Mouse (Mus musculus) liver, embryonic 14.5 days (tissue): ENCODE data around the gene Hagh. TPM values are rescaled to one million over a fixed set of nuclear protein-coding genes. Genes with fewer than 3 reads are reported as not detected.

ENCODE experiments used
- ATAC-seq: fragments of 200-750 bp; cut with Nextera tagmentation; 2 replicates; pipeline ENCODE4 v1.8.0; 2017; ENCODE audit warnings: moderate number of reproducible peaks, mild to moderate bottlenecking, moderate library complexity; ENCODE audit not compliant: insufficient read depth
- DNase-seq, 3 experiments: peaks; one replicate each; pipeline ENCODE4 v3.0.0-alpha.2; 2012 to 2013; ENCODE audit warnings: low read depth in 3 of 3, low spot score in 3 of 3
- H3K27ac ChIP-seq: fragments of 300-500 bp; sonication (generic); 2 replicates; pipeline ENCODE4 v1.5.1; 2014; ENCODE audit warnings: moderate library complexity, mild to moderate bottlenecking, control low read depth, inconsistent platforms
- H3K27me3 ChIP-seq: fragments of 300-500 bp; sonication (generic); 2 replicates; pipeline ENCODE4 v1.6.1; 2014; ENCODE audit warnings: mild to moderate bottlenecking, low read length, moderate library complexity; ENCODE audit not compliant: control insufficient read depth, insufficient read depth
- H3K36me3 ChIP-seq: fragments of 300-500 bp; sonication (generic); replicated peaks from 2 replicates; pipeline ENCODE4 v1.6.1; 2014; ENCODE audit warnings: low read depth; ENCODE audit not compliant: control insufficient read depth, insufficient read depth
- H3K4me1 ChIP-seq, 2 experiments: fragments of 200-500 bp in 1 of 2; fragments of 300-500 bp in 1 of 2; sonication (generic) in 1 of 2; replicated peaks; 2 replicates each; pipeline ENCODE4 v1.6.1; 2012 to 2014; ENCODE audit warnings: antibody characterized with exemption in 1 of 2, inconsistent platforms in 1 of 2, low read length in 1 of 2; ENCODE audit not compliant: control insufficient read depth in 2 of 2, insufficient read depth in 2 of 2
- H3K4me2 ChIP-seq: fragments of 300-500 bp; sonication (generic); 2 replicates; pipeline ENCODE4 v1.6.1; 2014; ENCODE audit warnings: low read depth, mild to moderate bottlenecking, control low read depth, moderate library complexity
- H3K4me3 ChIP-seq, 2 experiments: fragments of 200-500 bp in 1 of 2; fragments of 300-500 bp in 1 of 2; sonication (generic) in 1 of 2; 2 replicates each; pipeline ENCODE4 v1.5.1; 2012 to 2014; ENCODE audit warnings: low read depth in 2 of 2, low read length in 2 of 2, mild to moderate bottlenecking in 2 of 2, control low read depth in 1 of 2, inconsistent platforms in 1 of 2, moderate library complexity in 1 of 2; ENCODE audit not compliant: insufficient read depth in 1 of 2
- H3K9ac ChIP-seq: fragments of 300-500 bp; sonication (generic); replicated peaks from 2 replicates; pipeline ENCODE4 v1.6.1; 2014; ENCODE audit warnings: mild to moderate bottlenecking, control low read depth, moderate library complexity
- H3K9me3 ChIP-seq: fragments of 300-500 bp; sonication (generic); 2 replicates; pipeline ENCODE4 v1.6.1; 2016; ENCODE audit warnings: low read length, mixed read lengths; ENCODE audit not compliant: control insufficient read depth
- CTCF ChIP-seq: IDR thresholded peaks from 2 replicates; pipeline ENCODE4 v1.5.1; 2016; ENCODE audit warnings: antibody characterized with exemption, low read depth, control low read depth
- EP300 ChIP-seq: IDR thresholded peaks from 2 replicates; pipeline ENCODE4 v1.6.1; 2016; ENCODE audit warnings: antibody characterized with exemption, low read depth
- WGBS: fragments of 180-500 bp; shearing (Covaris S2); extraction: QIAGEN DNeasy Blood & Tissue Kit; methylation state at CpG from one replicate; pipeline ENCODE4 v1.1.7; 2014; ENCODE audit not compliant: insufficient replicate concordance; 5-methylcytosine and 5-hydroxymethylcytosine counted together
- polyA plus RNA-seq, 2 experiments: library from polyadenylated mRNA; depleted of rRNA in 1 of 2; stranded (reverse) in 1 of 2; unstranded in 1 of 2; fragments of >200 nt; fragmentation: Nextera tagmentation in 1 of 2; extraction: Ambion mirVana in 1 of 2; gene quantifications; 2 replicates each; pipeline versions ENCODE4 v1.2.1 to v1.2.3; 2012 to 2014

Gene Hagh
- polyA plus RNA-seq, 2 experiments: 65.9 to 109 TPM

DNA sequence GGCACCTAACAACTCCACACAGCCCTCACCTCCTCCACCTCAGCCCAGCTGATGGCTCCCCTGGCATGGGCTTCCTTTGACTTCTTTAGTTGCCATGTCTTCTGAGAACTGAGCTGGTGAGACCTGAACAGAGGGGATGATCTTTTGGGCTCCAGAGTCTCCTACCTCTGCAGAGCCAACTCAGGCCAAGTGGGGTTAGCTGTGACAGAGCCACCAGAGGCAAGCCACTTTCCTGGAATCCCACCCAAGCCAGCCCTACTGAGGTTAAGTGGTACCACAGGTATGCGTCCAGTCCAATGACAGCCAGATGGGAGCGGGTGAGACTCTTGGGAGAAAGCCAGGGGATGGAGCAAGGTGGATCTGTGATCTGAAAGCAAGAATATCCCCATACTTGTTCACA lies 53.3 kb downstream of the Hagh start:
- Histone ChIP-seq H3K4me3 (no peak overlapping the region), H3K4me2 (no peak overlapping the region), H3K27ac (no peak overlapping the region), H3K9ac (no peak overlapping the region), H3K36me3 (peaks cover 53% of the 10 kb centered on the region), H3K9me3 (no peaks in the 10 kb centered on the region), H3K27me3 (no peaks in the 10 kb centered on the region), H3K4me1 (peaks cover 13 to 17% of the 10 kb centered on the region in 2 experiments; a peak in 3 of 4 replicates)
- TF ChIP-seq CTCF (no peak), EP300 (no peak)
- 92% methylated on average over 2 of the region's 2 CpGs for WGBS
- DNase-seq: no peak
- no peak for ATAC-seq

DNA sequence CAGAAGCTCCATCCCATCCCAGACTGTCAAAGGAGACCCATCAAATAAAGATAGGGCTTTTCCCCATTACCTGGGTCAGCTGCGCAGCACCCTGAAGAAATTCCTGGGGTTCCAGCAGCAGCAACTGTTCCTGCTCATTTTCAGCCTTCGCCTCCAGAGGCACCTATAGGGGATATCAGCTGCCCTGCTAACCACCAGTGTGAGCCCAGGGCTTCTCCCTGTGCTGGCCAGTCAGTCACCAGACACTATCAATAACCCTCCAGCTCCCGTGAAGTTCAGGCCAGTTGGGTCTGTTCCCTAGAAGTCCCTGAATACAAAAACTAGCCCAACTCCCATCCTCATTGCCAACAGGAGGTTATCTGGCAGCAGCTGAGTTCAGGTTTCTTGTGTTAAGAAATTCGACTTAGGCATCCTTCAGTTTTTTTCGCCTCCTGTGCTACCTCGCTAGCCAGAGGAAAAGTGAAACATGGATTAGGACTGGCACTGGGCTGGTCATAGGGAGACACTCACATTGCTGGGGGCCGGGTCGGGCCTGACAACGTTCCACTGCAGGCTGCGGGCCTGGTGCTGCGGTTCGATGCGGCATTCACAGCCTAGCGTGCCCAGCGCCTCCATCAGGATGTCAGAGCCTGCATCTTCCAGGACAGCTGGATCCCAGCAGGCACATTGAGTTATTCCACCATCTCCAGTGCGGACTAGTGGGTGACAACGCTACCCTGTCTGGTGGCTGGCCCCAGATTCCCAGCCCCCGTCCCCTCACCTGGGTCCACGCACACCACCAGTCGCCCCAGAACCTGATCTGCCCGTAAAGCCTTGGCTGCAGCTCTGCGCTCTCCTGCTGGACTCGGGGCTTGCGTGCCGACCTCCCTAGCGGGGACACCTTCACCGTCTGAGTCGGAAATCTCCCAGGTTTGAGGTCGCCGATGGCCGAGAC lies 54.4 kb downstream of the Hagh start:
- H3K27me3 ChIP-seq: no peaks in the 10 kb centered on the region
- TF ChIP-seq EP300: no peak
- 0 out of 2 replicates have a peak, but pooled peaks have one; percentile 17 for TF ChIP-seq CTCF
- peak overlapping the region; percentile 87 for H3K9ac ChIP-seq
- 9% methylated on average over 31 of the region's 31 CpGs for WGBS
- ATAC-seq (peak; percentile 14; the same call in 1 of the 2 replicates), DNase-seq (no peak)
- H3K4me2 ChIP-seq: peak overlapping the region; percentile 97
- H3K36me3 ChIP-seq: peaks cover 54% of the 10 kb centered on the region
- peak overlapping the region; percentile 55 for H3K27ac ChIP-seq
- no peaks in the 10 kb centered on the region for H3K9me3 ChIP-seq
- H3K4me3 ChIP-seq: peak overlapping the region; percentile 83 to 99
- H3K4me1 ChIP-seq: peaks cover 13 to 16% of the 10 kb centered on the region in 2 experiments; a peak in 3 of 4 replicates

DNA sequence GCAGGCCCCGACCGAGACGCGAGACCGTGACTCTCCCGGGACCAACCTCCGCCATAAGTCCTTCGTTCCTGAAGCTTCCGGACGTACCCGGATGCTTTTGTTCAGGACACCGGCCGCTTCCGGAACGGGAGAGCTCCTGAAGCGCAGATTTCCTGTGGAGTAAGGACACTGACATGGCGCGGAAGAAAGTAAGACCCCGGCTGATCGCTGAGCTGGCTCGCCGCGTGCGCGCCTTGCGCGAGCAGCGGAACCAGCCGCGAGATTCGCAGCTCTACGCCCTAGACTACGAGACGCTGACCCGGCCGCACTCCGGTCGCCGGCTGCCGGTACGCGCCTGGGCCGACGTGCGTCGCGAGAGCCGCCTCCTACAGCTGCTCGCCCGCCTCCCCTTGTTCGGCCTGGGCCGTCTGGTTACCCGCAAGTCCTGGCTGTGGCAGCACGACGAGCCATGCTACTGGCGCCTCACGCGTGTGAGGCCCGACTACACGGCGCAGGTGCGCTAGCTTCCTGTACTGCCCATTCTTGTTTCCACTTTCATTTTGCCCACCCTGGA lies 55.1 kb downstream of the Hagh start, which contains the start of the genes Eme2 and Mrps34:
Gene Eme2, minus strand, starts transcription at position 93 of the 553 bp plus-strand sequence.
Gene Mrps34, plus strand, starts transcription at position 122 of the 553 bp plus-strand sequence.
- TF ChIP-seq EP300 (no peak), CTCF (no peak)
- Histone ChIP-seq H3K27me3 (no peaks in the 10 kb centered on the region), H3K4me1 (peaks cover 13 to 16% of the 10 kb centered on the region in 2 experiments; a peak in 3 of 4 replicates), H3K36me3 (peaks cover 54% of the 10 kb centered on the region), H3K4me3 (peak within 1 kb of the TSS; percentile 83 to 99), H3K27ac (peak within 1 kb of the TSS; percentile 55), H3K9me3 (no peaks in the 10 kb centered on the region), H3K4me2 (peak within 1 kb of the TSS; percentile 97), H3K9ac (peak within 1 kb of the TSS; percentile 87)
- under 1% methylated on average over 58 of the region's 62 CpGs for WGBS
- peak; percentile 58 for ATAC-seq
- peak; percentile 72 to 78 (median 75) for DNase-seq

DNA sequence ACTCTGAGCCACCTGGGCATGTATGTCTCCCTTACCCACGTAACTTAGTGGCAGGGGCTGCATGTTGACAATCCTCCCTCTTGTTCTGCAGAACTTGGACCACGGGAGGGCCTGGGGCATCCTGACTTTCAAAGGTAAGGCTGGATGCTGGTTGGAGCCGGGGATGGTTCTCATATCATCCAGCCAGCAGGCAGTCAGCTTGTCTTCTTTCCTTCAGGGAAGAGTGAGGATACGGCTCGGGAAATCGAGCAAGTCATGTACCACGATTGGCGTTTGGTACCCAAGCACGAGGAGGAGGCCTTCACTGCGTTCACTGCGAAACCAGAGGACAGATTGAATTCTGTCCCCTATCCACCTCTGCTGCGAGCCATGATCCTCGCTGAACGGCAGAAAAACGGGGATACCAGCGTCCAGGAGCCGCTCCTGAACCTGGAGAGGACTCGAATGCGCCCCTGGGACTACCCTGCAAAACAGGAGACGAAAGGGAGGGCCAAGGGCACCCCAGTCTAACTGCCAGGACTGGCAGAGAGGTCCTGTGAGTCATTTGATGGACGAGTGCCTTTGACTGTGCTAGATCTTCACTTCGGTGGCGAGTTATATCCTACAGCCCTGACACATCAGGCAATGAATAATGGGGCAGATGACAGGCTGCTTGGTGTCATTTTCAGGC lies 55.8 kb downstream of the Hagh start:
- Histone ChIP-seq H3K27ac (peak overlapping the region; percentile 55), H3K27me3 (no peaks in the 10 kb centered on the region), H3K9me3 (no peaks in the 10 kb centered on the region), H3K4me3 (peak overlapping the region; percentile 83 to 99), H3K4me2 (peak overlapping the region; percentile 97), H3K36me3 (peaks cover 54% of the 10 kb centered on the region), H3K9ac (peak overlapping the region; percentile 87), H3K4me1 (peaks cover 13 to 16% of the 10 kb centered on the region in 2 experiments; a peak in 3 of 4 replicates)
- TF ChIP-seq CTCF (no peak), EP300 (no peak)
- DNase-seq: no peak
- 9% methylated on average over 23 of the region's 23 CpGs for WGBS
- ATAC-seq: peak; percentile 3; the same call in 1 of the 2 replicates
